Mouse (Mus musculus): Measurements from ENCODE around the gene Pou6f2. TPM values are rescaled to one million over a fixed set of nuclear protein-coding genes. Genes with fewer than 3 reads are reported as not detected.

The Pou6f2 gene
- polyA plus RNA-seq, 2 experiments = 0.10 to 0.14 TPM

DNA sequence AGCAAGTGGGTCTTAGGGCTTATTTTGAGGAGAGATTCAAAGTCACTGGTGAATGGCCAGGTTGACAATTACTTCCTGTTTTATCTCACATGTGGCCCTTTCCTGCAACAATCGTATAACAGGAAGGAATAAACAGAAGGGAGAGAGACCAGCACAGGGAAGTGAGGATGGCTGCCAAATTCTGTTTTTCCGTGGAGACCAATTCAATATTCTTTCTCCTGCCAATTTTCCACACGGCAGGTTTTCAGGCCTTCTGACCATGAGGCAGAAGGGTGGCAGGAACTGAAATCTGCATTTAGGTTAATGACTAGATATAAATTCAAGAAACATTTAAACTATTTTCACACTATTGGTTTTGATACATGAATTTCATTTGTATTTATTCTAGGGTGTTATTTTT, 224.5 kb downstream of the Pou6f2 start:
- H3K9ac ChIP-seq (ENCODE audit: low read depth, low read length, severe bottlenecking) = no peak overlapping the region
- H3K4me2 ChIP-seq (replicated peaks; ENCODE audit: low read depth, low read length, severe bottlenecking) = no peak overlapping the region
- no peak overlapping the region for H3K4me3 ChIP-seq (replicated peaks; ENCODE audit: low read length)
- no peaks in the 10 kb centered on the region for H3K36me3 ChIP-seq (ENCODE audit: control insufficient read depth, insufficient read depth, low read length)
- ATAC-seq (ENCODE audit: low FRiP score, low read depth) (no peak), DNase-seq (ENCODE audit: low spot score) (peak; percentile 64)
- H3K4me1 ChIP-seq (ENCODE audit: control insufficient read depth, insufficient read depth, low read length) = peaks cover 4% of the 10 kb centered on the region; the same call in 1 of the 2 replicates
- H3K9me3 ChIP-seq (ENCODE audit: control insufficient read depth, low read length) = no peaks in the 10 kb centered on the region
- no peaks in the 10 kb centered on the region for H3K27me3 ChIP-seq (ENCODE audit: control insufficient read depth, insufficient read depth, low read length)
- H3K27ac ChIP-seq (replicated peaks; ENCODE audit: low read depth, low read length) = no peak overlapping the region
- 25% methylated on average over 3 of the region's 3 CpGs for WGBS
- TF ChIP-seq POLR2A (IDR thresholded peaks at IDR 0.05; ENCODE audit: borderline replicate concordance, extremely low read depth, insufficient read depth, insufficient read length) = no peak

DNA sequence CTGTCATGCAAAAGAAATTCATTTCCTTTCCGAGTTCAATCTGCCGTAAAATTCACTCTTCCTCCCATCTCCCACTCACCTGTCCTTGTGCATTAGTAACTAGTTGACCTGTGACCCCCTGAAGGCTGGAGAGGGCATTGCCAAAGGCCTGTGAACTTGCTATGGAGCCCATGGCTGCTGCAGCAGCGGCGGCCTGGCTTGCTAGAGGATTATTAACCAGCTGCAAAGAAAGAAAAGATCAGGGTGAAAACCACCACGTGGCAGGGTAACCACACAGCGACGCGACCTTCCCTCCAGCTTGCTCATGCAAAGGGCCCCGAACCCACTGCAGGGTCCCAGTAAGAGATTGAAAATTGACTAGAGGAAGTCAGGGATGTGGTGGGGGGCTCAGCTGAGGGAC, 225.2 kb downstream of the Pou6f2 start:
- TF ChIP-seq POLR2A (IDR thresholded peaks at IDR 0.05; ENCODE audit: borderline replicate concordance, extremely low read depth, insufficient read depth, insufficient read length) = no peak
- WGBS = 48% methylated on average over 9 of the region's 9 CpGs
- Histone ChIP-seq H3K4me2 (replicated peaks; ENCODE audit: low read depth, low read length, severe bottlenecking) (no peak overlapping the region), H3K4me3 (replicated peaks; ENCODE audit: low read length) (no peak overlapping the region), H3K9ac (ENCODE audit: low read depth, low read length, severe bottlenecking) (no peak overlapping the region), H3K36me3 (ENCODE audit: control insufficient read depth, insufficient read depth, low read length) (no peaks in the 10 kb centered on the region), H3K4me1 (ENCODE audit: control insufficient read depth, insufficient read depth, low read length) (peaks cover 4% of the 10 kb centered on the region; the same call in 1 of the 2 replicates), H3K9me3 (ENCODE audit: control insufficient read depth, low read length) (no peaks in the 10 kb centered on the region), H3K27ac (replicated peaks; ENCODE audit: low read depth, low read length) (no peak overlapping the region), H3K27me3 (ENCODE audit: control insufficient read depth, insufficient read depth, low read length) (no peaks in the 10 kb centered on the region)
- no peak for DNase-seq (ENCODE audit: low spot score)
- ATAC-seq (ENCODE audit: low FRiP score, low read depth) = no peak; the same call in 1 of the 2 replicates

DNA sequence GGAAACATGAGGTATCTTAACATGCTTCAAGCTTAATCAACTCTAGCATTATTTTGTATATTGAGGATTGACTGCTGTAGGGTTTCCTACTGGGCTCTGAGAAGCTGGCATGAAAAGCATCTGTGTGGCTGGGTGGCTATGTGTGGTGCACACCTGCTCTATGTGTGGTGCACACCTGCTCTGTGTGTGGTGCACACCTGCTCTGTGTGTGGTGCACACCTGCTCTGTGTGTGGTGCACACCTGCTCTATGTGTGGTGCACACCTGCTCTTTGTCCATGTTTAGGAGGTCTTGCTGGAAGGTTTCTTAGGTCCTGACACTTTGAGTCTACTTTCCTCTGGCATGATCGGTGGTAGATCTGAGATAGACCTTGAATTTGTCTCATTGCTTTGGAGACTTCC, 233.3 kb downstream of the Pou6f2 start:
- WGBS = 93% methylated on average over 1 of the region's 1 CpGs
- H3K4me1 ChIP-seq (ENCODE audit: control insufficient read depth, insufficient read depth, low read length) = no peaks in the 10 kb centered on the region
- DNase-seq (ENCODE audit: low spot score) (no peak), ATAC-seq (ENCODE audit: low FRiP score, low read depth) (no peak)
- H3K4me2 ChIP-seq (replicated peaks; ENCODE audit: low read depth, low read length, severe bottlenecking) = no peak overlapping the region
- H3K9me3 ChIP-seq (ENCODE audit: control insufficient read depth, low read length) = no peaks in the 10 kb centered on the region
- no peaks in the 10 kb centered on the region for H3K36me3 ChIP-seq (ENCODE audit: control insufficient read depth, insufficient read depth, low read length)
- H3K27ac ChIP-seq (replicated peaks; ENCODE audit: low read depth, low read length) = no peak overlapping the region
- H3K9ac ChIP-seq (ENCODE audit: low read depth, low read length, severe bottlenecking) = no peak overlapping the region
- no peaks in the 10 kb centered on the region for H3K27me3 ChIP-seq (ENCODE audit: control insufficient read depth, insufficient read depth, low read length)
- no peak overlapping the region for H3K4me3 ChIP-seq (replicated peaks; ENCODE audit: low read length)
- TF ChIP-seq POLR2A (IDR thresholded peaks at IDR 0.05; ENCODE audit: borderline replicate concordance, extremely low read depth, insufficient read depth, insufficient read length) = no peak

GRCm38 (mm10) chr13:18160566-18160965, 236.9 kb downstream of the Pou6f2 start:
- DNase-seq (ENCODE audit: low spot score) (no peak), ATAC-seq (ENCODE audit: low FRiP score, low read depth) (no peak)
- Histone ChIP-seq H3K27me3 (ENCODE audit: control insufficient read depth, insufficient read depth, low read length) (no peaks in the 10 kb centered on the region), H3K9me3 (ENCODE audit: control insufficient read depth, low read length) (no peaks in the 10 kb centered on the region), H3K9ac (ENCODE audit: low read depth, low read length, severe bottlenecking) (no peak overlapping the region), H3K36me3 (ENCODE audit: control insufficient read depth, insufficient read depth, low read length) (no peaks in the 10 kb centered on the region), H3K4me1 (ENCODE audit: control insufficient read depth, insufficient read depth, low read length) (no peaks in the 10 kb centered on the region), H3K27ac (replicated peaks; ENCODE audit: low read depth, low read length) (no peak overlapping the region), H3K4me3 (replicated peaks; ENCODE audit: low read length) (no peak overlapping the region), H3K4me2 (replicated peaks; ENCODE audit: low read depth, low read length, severe bottlenecking) (no peak overlapping the region)
- no peak for TF ChIP-seq POLR2A (IDR thresholded peaks at IDR 0.05; ENCODE audit: borderline replicate concordance, extremely low read depth, insufficient read depth, insufficient read length)
- WGBS = 75% methylated on average over 5 of the region's 5 CpGs

- Histone ChIP-seq H3K27me3 (ENCODE audit: control insufficient read depth, insufficient read depth, low read length) (no peaks in the 10 kb centered on the region), H3K27ac (replicated peaks; ENCODE audit: low read depth, low read length) (no peak overlapping the region), H3K9ac (ENCODE audit: low read depth, low read length, severe bottlenecking) (no peak overlapping the region), H3K4me1 (ENCODE audit: control insufficient read depth, insufficient read depth, low read length) (no peaks in the 10 kb centered on the region), H3K9me3 (ENCODE audit: control insufficient read depth, low read length) (no peaks in the 10 kb centered on the region), H3K4me2 (replicated peaks; ENCODE audit: low read depth, low read length, severe bottlenecking) (no peak overlapping the region), H3K4me3 (replicated peaks; ENCODE audit: low read length) (no peak overlapping the region), H3K36me3 (ENCODE audit: control insufficient read depth, insufficient read depth, low read length) (no peaks in the 10 kb centered on the region)
- ATAC-seq (ENCODE audit: low FRiP score, low read depth) (no peak), DNase-seq (ENCODE audit: low spot score) (no peak)
- TF ChIP-seq POLR2A (IDR thresholded peaks at IDR 0.05; ENCODE audit: borderline replicate concordance, extremely low read depth, insufficient read depth, insufficient read length) = no peak
- WGBS = 88% methylated on average over 6 of the region's 6 CpGs
Observed at GRCm38 (mm10) chr13:18153949-18154582, 243.4 kb downstream of the Pou6f2 start.
